Mouse (Mus musculus) bone marrow, adult 2 months (tissue): Measurements from ENCODE around the gene Mtg2. TPM values are rescaled to one million over a fixed set of nuclear protein-coding genes. Genes with fewer than 3 reads are reported as not detected.

Experiments used
- H3K27ac ChIP-seq: fragments of 200-500 bp; 2 replicates; pipeline ENCODE4 v1.5.1; 2012; ENCODE audit warnings: low read depth, mild to moderate bottlenecking, control low read depth, inconsistent platforms, low read length; ENCODE audit not compliant: control insufficient read depth, poor library complexity, insufficient read depth
- H3K4me1 ChIP-seq: fragments of 200-500 bp; 2 replicates; pipeline ENCODE4 v1.6.1; 2011; ENCODE audit warnings: low read length; ENCODE audit not compliant: control insufficient read depth, insufficient read depth
- H3K4me3 ChIP-seq: fragments of 200-500 bp; replicated peaks from 2 replicates; pipeline ENCODE3; 2011; ENCODE audit warnings: mild to moderate bottlenecking, low read depth, low read length, control low read depth; ENCODE audit not compliant: control insufficient read depth
- CTCF ChIP-seq: fragments of 200-500 bp; IDR thresholded peaks from 2 replicates; pipeline ENCODE4 v1.5.1; 2011; ENCODE audit warnings: low read length, control low read depth; ENCODE audit not compliant: control insufficient read depth, insufficient read depth
- POLR2A ChIP-seq: fragments of 200-500 bp; IDR thresholded peaks from 2 replicates; pipeline ENCODE4 v1.6.1; 2011; ENCODE audit warnings: low read depth, mild to moderate bottlenecking, control low read depth, low read length, borderline replicate concordance; ENCODE audit not compliant: control insufficient read depth
- WGBS: fragments of 180-500 bp; shearing (Covaris S2); methylation state at CpG from one replicate; pipeline ENCODE4 v1.1.7; 2018; 5-methylcytosine and 5-hydroxymethylcytosine counted together
- polyA plus RNA-seq: library from polyadenylated mRNA; stranded (reverse); fragments of >200 nt; gene quantifications from 2 replicates; pipeline ENCODE4 v1.2.4, GENCODE M21; 2011; ENCODE audit warnings: low replicate concordance; ENCODE audit not compliant: missing spikeins, insufficient read depth, insufficient read length

Mtg2 gene
- polyA plus RNA-seq, 1 experiment, result 8.2 TPM

- Histone ChIP-seq H3K4me1 (peaks cover 1% of the 10 kb centered on the region; the same call in 1 of the 2 replicates), H3K4me3 (no peak overlapping the region), H3K27ac (no peak overlapping the region)
- WGBS, result 87% methylated on average over 18 of the region's 18 CpGs
- no peak for TF ChIP-seq CTCF
- TF ChIP-seq POLR2A, result no peak
These were observed 22.3 kb upstream of the Mtg2 start for GRCm38 (mm10) chr2:180047980-180048635.

GRCm38 (mm10) chr2:180050986-180051385 is 19.4 kb upstream of the Mtg2 start:
- TF ChIP-seq CTCF, result peak; percentile 92
- TF ChIP-seq POLR2A, result no peak
- no peak overlapping the region for H3K4me3 ChIP-seq
- no peaks in the 10 kb centered on the region for H3K4me1 ChIP-seq
- 23% methylated on average over 5 of the region's 5 CpGs for WGBS
- no peak overlapping the region for H3K27ac ChIP-seq

GRCm38 (mm10) chr2:180051986-180052733 is 18.2 kb upstream of the Mtg2 start:
- TF ChIP-seq POLR2A (no peak), CTCF (peak; percentile 34; the same call in 1 of the 2 replicates)
- Histone ChIP-seq H3K4me3 (no peak overlapping the region), H3K27ac (no peak overlapping the region), H3K4me1 (no peaks in the 10 kb centered on the region)
- 91% methylated on average over 14 of the region's 14 CpGs for WGBS

- Histone ChIP-seq H3K4me1 (no peaks in the 10 kb centered on the region), H3K4me3 (no peak overlapping the region), H3K27ac (no peak overlapping the region)
- 91% methylated on average over 9 of the region's 9 CpGs for WGBS
- no peak for TF ChIP-seq POLR2A
- TF ChIP-seq CTCF, result no peak
These were observed 17.4 kb upstream of the Mtg2 start for GRCm38 (mm10) chr2:180053001-180053400.

GRCm38 (mm10) chr2:180063338-180064131 is 6.9 kb upstream of the Mtg2 start:
- no peak for TF ChIP-seq POLR2A
- no peak for TF ChIP-seq CTCF
- no peak overlapping the region for H3K27ac ChIP-seq
- WGBS, result 89% methylated on average over 11 of the region's 11 CpGs
- no peak overlapping the region for H3K4me3 ChIP-seq
- no peaks in the 10 kb centered on the region for H3K4me1 ChIP-seq

- 28% methylated on average over 20 of the region's 20 CpGs for WGBS
- no peak for TF ChIP-seq POLR2A
- no peak for TF ChIP-seq CTCF
- Histone ChIP-seq H3K4me1 (no peaks in the 10 kb centered on the region; the same call in 1 of the 2 replicates), H3K4me3 (peak overlapping the region; percentile 84), H3K27ac (peak overlapping the region; percentile 35)
These were observed 463 bp upstream of the Mtg2 start for GRCm38 (mm10) chr2:180069770-180070480.

GRCm38 (mm10) chr2:180071671-180072070 is 1.3 kb downstream of the Mtg2 start:
- H3K4me3 ChIP-seq, result no peak overlapping the region
- no peak for TF ChIP-seq CTCF
- TF ChIP-seq POLR2A, result no peak
- 83% methylated on average over 2 of the region's 2 CpGs for WGBS

More at GRCm38 (mm10) chr2:180071671-180072070, 1.3 kb downstream of the Mtg2 start:
- Histone ChIP-seq H3K4me1 (no peaks in the 10 kb centered on the region; the same call in 1 of the 2 replicates), H3K27ac (no peak overlapping the region)
